Mouse (Mus musculus): Measurements from ENCODE around the gene Stx1a. TPM values are rescaled to one million over a fixed set of nuclear protein-coding genes. Genes with fewer than 3 reads are reported as not detected.
"Not testable (repeated sequence)": the region's sequence is repeated elsewhere in the genome, so short reads cannot be mapped to it uniquely, and the experiment has no call there.

Stx1a gene
- polyA plus RNA-seq, 1 experiment from 2014 or later: 8.2 TPM

GRCm38 (mm10) chr5:135064382-135064766, 41.1 kb downstream of the Stx1a start:
- H3K27me3 ChIP-seq (ENCODE audit: control insufficient read depth, insufficient read depth, low read length): no peaks in the 10 kb centered on the region
- H3K4me1 ChIP-seq (ENCODE audit: control insufficient read depth, insufficient read depth, low read length): no peaks in the 10 kb centered on the region; the same call in 1 of the 2 replicates
- DNase-seq (ENCODE audit: low spot score) (no peak), ATAC-seq (ENCODE audit: insufficient number of reproducible peaks, low FRiP score, low TSS enrichment, low read depth) (peak; percentile 22; the same call in 1 of the 2 replicates)
- no peaks in the 10 kb centered on the region; the same call in 1 of the 2 replicates for H3K9me3 ChIP-seq (ENCODE audit: control insufficient read depth, low read length)
- peak overlapping the region; percentile 97 for H3K4me3 ChIP-seq (ENCODE audit: low read depth, low read length)
- WGBS: under 1% methylated on average over 40 of the region's 40 CpGs
- peaks cover 16% of the 10 kb centered on the region for H3K36me3 ChIP-seq (ENCODE audit: control insufficient read depth, insufficient read depth, low read length)
- 0 out of 2 replicates have a peak overlapping the region, but pooled peaks have one; percentile 36 for H3K27ac ChIP-seq (replicated peaks; ENCODE audit: low read depth, low read length)
- H3K9ac ChIP-seq (ENCODE audit: low read length): peak overlapping the region; percentile 85
- peak overlapping the region; percentile 89 for H3K4me2 ChIP-seq (ENCODE audit: low read depth, severe bottlenecking)

GRCm38 (mm10) chr5:135064909-135065446, 41.7 kb downstream of the Stx1a start, which contains the start of gene Bud23:
Gene Bud23, minus strand, starts transcription at chr5:135064959.
- Histone ChIP-seq H3K4me3 (ENCODE audit: low read depth, low read length) (peak within 1 kb of the TSS; percentile 97), H3K9ac (ENCODE audit: low read length) (peak within 1 kb of the TSS; percentile 85), H3K4me2 (ENCODE audit: low read depth, severe bottlenecking) (peak within 1 kb of the TSS; percentile 89), H3K36me3 (ENCODE audit: control insufficient read depth, insufficient read depth, low read length) (peaks cover 13% of the 10 kb centered on the region), H3K27ac (replicated peaks; ENCODE audit: low read depth, low read length) (0 out of 2 replicates have a peak within 1 kb of the TSS, but pooled peaks have one; percentile 36)
- not testable (repeated sequence) for ATAC-seq (ENCODE audit: insufficient number of reproducible peaks, low FRiP score, low TSS enrichment, low read depth); H3K27me3 ChIP-seq (ENCODE audit: control insufficient read depth, insufficient read depth, low read length); H3K4me1 ChIP-seq (ENCODE audit: control insufficient read depth, insufficient read depth, low read length); H3K9me3 ChIP-seq (ENCODE audit: control insufficient read depth, low read length); DNase-seq (ENCODE audit: low spot score)
- WGBS: 78% methylated on average over 9 of the region's 9 CpGs

GRCm38 (mm10) chr5:135066008-135066407, 42.7 kb downstream of the Stx1a start:
- Histone ChIP-seq H3K27ac (replicated peaks; ENCODE audit: low read depth, low read length) (no peak overlapping the region), H3K9me3 (ENCODE audit: control insufficient read depth, low read length) (no peaks in the 10 kb centered on the region; the same call in 1 of the 2 replicates), H3K4me2 (ENCODE audit: low read depth, severe bottlenecking) (no peak overlapping the region), H3K4me1 (ENCODE audit: control insufficient read depth, insufficient read depth, low read length) (no peaks in the 10 kb centered on the region; the same call in 1 of the 2 replicates), H3K27me3 (ENCODE audit: control insufficient read depth, insufficient read depth, low read length) (no peaks in the 10 kb centered on the region), H3K9ac (ENCODE audit: low read length) (no peak overlapping the region), H3K4me3 (ENCODE audit: low read depth, low read length) (no peak overlapping the region), H3K36me3 (ENCODE audit: control insufficient read depth, insufficient read depth, low read length) (peaks cover 7% of the 10 kb centered on the region)
- ATAC-seq (ENCODE audit: insufficient number of reproducible peaks, low FRiP score, low TSS enrichment, low read depth) (no peak), DNase-seq (ENCODE audit: low spot score) (no peak)
- 97% methylated on average over 3 of the region's 3 CpGs for WGBS

GRCm38 (mm10) chr5:135070448-135070847, 47.2 kb downstream of the Stx1a start:
- Histone ChIP-seq H3K4me1 (ENCODE audit: control insufficient read depth, insufficient read depth, low read length) (peaks cover 10% of the 10 kb centered on the region), H3K9ac (ENCODE audit: low read length) (no peak overlapping the region), H3K9me3 (ENCODE audit: control insufficient read depth, low read length) (no peaks in the 10 kb centered on the region; the same call in 1 of the 2 replicates), H3K36me3 (ENCODE audit: control insufficient read depth, insufficient read depth, low read length) (peaks cover 9% of the 10 kb centered on the region), H3K4me2 (ENCODE audit: low read depth, severe bottlenecking) (no peak overlapping the region), H3K27ac (replicated peaks; ENCODE audit: low read depth, low read length) (no peak overlapping the region), H3K27me3 (ENCODE audit: control insufficient read depth, insufficient read depth, low read length) (no peaks in the 10 kb centered on the region), H3K4me3 (ENCODE audit: low read depth, low read length) (no peak overlapping the region)
- no peak for ATAC-seq (ENCODE audit: insufficient number of reproducible peaks, low FRiP score, low TSS enrichment, low read depth)
- DNase-seq (ENCODE audit: low spot score): no peak
- WGBS: 95% methylated on average over 3 of the region's 3 CpGs

GRCm38 (mm10) chr5:135072061-135072460, 48.8 kb downstream of the Stx1a start:
- H3K36me3 ChIP-seq (ENCODE audit: control insufficient read depth, insufficient read depth, low read length): peaks cover 10% of the 10 kb centered on the region
- 96% methylated on average over 2 of the region's 2 CpGs for WGBS

GRCm38 (mm10) chr5:135072720-135073119, 49.4 kb downstream of the Stx1a start:
- ATAC-seq (ENCODE audit: insufficient number of reproducible peaks, low FRiP score, low TSS enrichment, low read depth): no peak
- H3K4me1 ChIP-seq (ENCODE audit: control insufficient read depth, insufficient read depth, low read length): peaks cover 10% of the 10 kb centered on the region
- H3K9ac ChIP-seq (ENCODE audit: low read length): no peak overlapping the region
- no peak for DNase-seq (ENCODE audit: low spot score)
- no peak overlapping the region for H3K4me3 ChIP-seq (ENCODE audit: low read depth, low read length)
- no peak overlapping the region for H3K27ac ChIP-seq (replicated peaks; ENCODE audit: low read depth, low read length)
- H3K27me3 ChIP-seq (ENCODE audit: control insufficient read depth, insufficient read depth, low read length): no peaks in the 10 kb centered on the region
- peaks cover 5% of the 10 kb centered on the region for H3K36me3 ChIP-seq (ENCODE audit: control insufficient read depth, insufficient read depth, low read length)
- WGBS: 47% methylated on average over 6 of the region's 6 CpGs
- H3K4me2 ChIP-seq (ENCODE audit: low read depth, severe bottlenecking): no peak overlapping the region
- no peaks in the 10 kb centered on the region; the same call in 1 of the 2 replicates for H3K9me3 ChIP-seq (ENCODE audit: control insufficient read depth, low read length)

More at GRCm38 (mm10) chr5:135072061-135072460, 48.8 kb downstream of the Stx1a start:
- no peak overlapping the region for H3K27ac ChIP-seq (replicated peaks; ENCODE audit: low read depth, low read length)
- H3K27me3 ChIP-seq (ENCODE audit: control insufficient read depth, insufficient read depth, low read length): no peaks in the 10 kb centered on the region
- H3K9ac ChIP-seq (ENCODE audit: low read length): no peak overlapping the region
- H3K4me3 ChIP-seq (ENCODE audit: low read depth, low read length): no peak overlapping the region
- H3K4me2 ChIP-seq (ENCODE audit: low read depth, severe bottlenecking): no peak overlapping the region
- peaks cover 10% of the 10 kb centered on the region for H3K4me1 ChIP-seq (ENCODE audit: control insufficient read depth, insufficient read depth, low read length)
- no peak for ATAC-seq (ENCODE audit: insufficient number of reproducible peaks, low FRiP score, low TSS enrichment, low read depth)
- DNase-seq (ENCODE audit: low spot score): no peak
- H3K9me3 ChIP-seq (ENCODE audit: control insufficient read depth, low read length): no peaks in the 10 kb centered on the region; the same call in 1 of the 2 replicates

- Histone ChIP-seq H3K9me3 (ENCODE audit: control insufficient read depth, low read length) (no peaks in the 10 kb centered on the region), H3K4me3 (ENCODE audit: low read depth, low read length) (no peak overlapping the region), H3K4me1 (ENCODE audit: control insufficient read depth, insufficient read depth, low read length) (peaks cover 10% of the 10 kb centered on the region), H3K9ac (ENCODE audit: low read length) (peak overlapping the region; percentile 45; the same call in 1 of the 2 replicates), H3K27me3 (ENCODE audit: control insufficient read depth, insufficient read depth, low read length) (no peaks in the 10 kb centered on the region), H3K4me2 (ENCODE audit: low read depth, severe bottlenecking) (peak overlapping the region; percentile 3; the same call in 1 of the 2 replicates), H3K27ac (replicated peaks; ENCODE audit: low read depth, low read length) (no peak overlapping the region), H3K36me3 (ENCODE audit: control insufficient read depth, insufficient read depth, low read length) (peaks cover 5% of the 10 kb centered on the region)
- ATAC-seq (ENCODE audit: insufficient number of reproducible peaks, low FRiP score, low TSS enrichment, low read depth) (no peak), DNase-seq (ENCODE audit: low spot score) (peak; percentile 38)
- WGBS: 15% methylated on average over 26 of the region's 26 CpGs
Measured at GRCm38 (mm10) chr5:135073349-135074150, 50.3 kb downstream of the Stx1a start.

GRCm38 (mm10) chr5:135075655-135076054, 52.4 kb downstream of the Stx1a start:
- ATAC-seq (ENCODE audit: insufficient number of reproducible peaks, low FRiP score, low TSS enrichment, low read depth) (no peak), DNase-seq (ENCODE audit: low spot score) (no peak)
- H3K36me3 ChIP-seq (ENCODE audit: control insufficient read depth, insufficient read depth, low read length): peaks cover 5% of the 10 kb centered on the region
- peaks cover 10% of the 10 kb centered on the region for H3K4me1 ChIP-seq (ENCODE audit: control insufficient read depth, insufficient read depth, low read length)
- H3K9ac ChIP-seq (ENCODE audit: low read length): no peak overlapping the region
- H3K27ac ChIP-seq (replicated peaks; ENCODE audit: low read depth, low read length): no peak overlapping the region
- H3K4me2 ChIP-seq (ENCODE audit: low read depth, severe bottlenecking): no peak overlapping the region
- no peaks in the 10 kb centered on the region for H3K9me3 ChIP-seq (ENCODE audit: control insufficient read depth, low read length)
- WGBS: 63% methylated on average over 4 of the region's 4 CpGs
- H3K4me3 ChIP-seq (ENCODE audit: low read depth, low read length): no peak overlapping the region
- no peaks in the 10 kb centered on the region for H3K27me3 ChIP-seq (ENCODE audit: control insufficient read depth, insufficient read depth, low read length)
